Mouse (Mus musculus) gastrocnemius, postnatal 36 days (tissue): ENCODE results near the gene Papss2. TPM values are rescaled to one million over a fixed set of nuclear protein-coding genes. Genes with fewer than 3 reads are reported as not detected.
"Not testable (repeated sequence)": the region's sequence is repeated elsewhere in the genome, so short reads cannot be mapped to it uniquely, and the experiment has no call there.

ENCODE experiments used
- DNase-seq, 2 experiments: peaks; one replicate each; pipeline ENCODE4 v3.0.0; 2022
- intact Hi-C: fragments of 180-260 bp; cut with DNase I; formaldehyde crosslinking; loops from one replicate; pipeline ENCODE4 v1.15.1; 2025
- total RNA-seq, 2 experiments: library from RNA; stranded (reverse); gene quantifications; 2 replicates each; pipeline ENCODE4 v1.2.3; 2021

Gene Papss2
- total RNA-seq, 2 experiments from 2014 or later: 4.4 to 5.3 TPM

- no peak for DNase-seq
Measured at GRCm38 (mm10) chr19:32637357-32638275, 42.0 kb downstream of the Papss2 start.

GRCm38 (mm10) chr19:32638276-32638903, 42.8 kb downstream of the Papss2 start:
- intact Hi-C loops: no loop called here
- DNase-seq: no peak

More at GRCm38 (mm10) chr19:32637357-32638275, 42.0 kb downstream of the Papss2 start:
- intact Hi-C loops: no loop called here

GRCm38 (mm10) chr19:32641535-32641934, 45.9 kb downstream of the Papss2 start:
- DNase-seq: no peak
- intact Hi-C loops: no loop called here

GRCm38 (mm10) chr19:32641995-32642394, 46.4 kb downstream of the Papss2 start:
- DNase-seq: no peak
- intact Hi-C loops: no loop called here

- DNase-seq: no peak
- intact Hi-C loops: no loop called here
Measured at GRCm38 (mm10) chr19:32643642-32644041, 48.1 kb downstream of the Papss2 start.

GRCm38 (mm10) chr19:32645939-32646338, 50.3 kb downstream of the Papss2 start:
- no peak for DNase-seq
- intact Hi-C loops: no loop called here

- DNase-seq: no peak
- intact Hi-C loops: no loop called here
Measured at GRCm38 (mm10) chr19:32646382-32646781, 50.8 kb downstream of the Papss2 start.

GRCm38 (mm10) chr19:32648019-32648571, 52.5 kb downstream of the Papss2 start:
- intact Hi-C loops: no loop called here
- no peak for DNase-seq

- DNase-seq: no peak
- intact Hi-C loops: no loop called here
Measured at GRCm38 (mm10) chr19:32651046-32651445, 55.5 kb downstream of the Papss2 start.

GRCm38 (mm10) chr19:32653122-32653521, 57.5 kb downstream of the Papss2 start:
- intact Hi-C loops: no loop called here
- DNase-seq: no peak

- no peak for DNase-seq
- intact Hi-C loops: no loop called here
Measured at GRCm38 (mm10) chr19:32653630-32654362, 58.2 kb downstream of the Papss2 start.

- no peak for DNase-seq
- intact Hi-C loops: no loop called here
Measured at GRCm38 (mm10) chr19:32659346-32659745, 63.8 kb downstream of the Papss2 start.

GRCm38 (mm10) chr19:32662936-32663335, 67.3 kb downstream of the Papss2 start:
- DNase-seq: no peak

GRCm38 (mm10) chr19:32665243-32665642, 69.7 kb downstream of the Papss2 start:
- intact Hi-C loops: no loop called here
- DNase-seq: no peak

More at GRCm38 (mm10) chr19:32662936-32663335, 67.3 kb downstream of the Papss2 start:
- intact Hi-C loops: no loop called here

- intact Hi-C loops, DNase-seq: not testable (repeated sequence)
Measured at GRCm38 (mm10) chr19:32667830-32668229, 72.2 kb downstream of the Papss2 start.

- intact Hi-C loops: no loop called here
- DNase-seq: no peak
Measured at GRCm38 (mm10) chr19:32675766-32676165, 80.2 kb downstream of the Papss2 start.

GRCm38 (mm10) chr19:32680894-32681293, 85.3 kb downstream of the Papss2 start:
- intact Hi-C loops: no loop called here
- DNase-seq: no peak

GRCm38 (mm10) chr19:32683081-32683480, 87.5 kb downstream of the Papss2 start:
- intact Hi-C loops: no loop called here
- DNase-seq: no peak

GRCm38 (mm10) chr19:32687721-32688120, 92.1 kb downstream of the Papss2 start:
- intact Hi-C loops: loop anchor here (5.0 kb wide), 1 partner anchor 715 kb away; no protein-coding TSS in a partner anchor
- no peak for DNase-seq

- not testable (repeated sequence) for DNase-seq
- intact Hi-C loops: loop anchor here (5.0 kb wide), 1 partner anchor 716 kb away; no protein-coding TSS in a partner anchor
Measured at GRCm38 (mm10) chr19:32688227-32688626, 92.6 kb downstream of the Papss2 start.
